Mouse (Mus musculus): ENCODE data around the gene Emx2.
A peak's percentile ranks its signal among the peaks of the same experiment; 100 is the strongest.

Emx2 gene

GRCm38 (mm10) chr19:59459158-59459781 is 1.1 kb downstream of the Emx2 start:
- peaks cover 99% of the 10 kb centered on the region for H3K27me3 ChIP-seq (ENCODE audit: insufficient read depth, low read length)
- no peaks in the 10 kb centered on the region for H3K36me3 ChIP-seq (ENCODE audit: insufficient read depth, low read length)
- H3K4me3 ChIP-seq (replicated peaks; ENCODE audit: low read length), result peak overlapping the region; percentile 70
- TF ChIP-seq POU5F1 (IDR thresholded peaks at IDR 0.05; ENCODE audit: borderline replicate concordance, low read length) (no peak), NANOG (IDR thresholded peaks at IDR 0.05; ENCODE audit: borderline replicate concordance, low read length) (no peak), CTCF (conservative IDR thresholded peaks at IDR 0.05; ENCODE audit: low read length) (no peak)
- H3K4me1 ChIP-seq (replicated peaks; ENCODE audit: low read depth, low read length), result peaks cover 23% of the 10 kb centered on the region
- no peaks in the 10 kb centered on the region for H3K9me3 ChIP-seq (ENCODE audit: low read length)

GRCm38 (mm10) chr19:59459811-59460241 is 1.7 kb downstream of the Emx2 start:
- peaks cover 99% of the 10 kb centered on the region for H3K27me3 ChIP-seq (ENCODE audit: insufficient read depth, low read length)
- H3K4me1 ChIP-seq (replicated peaks; ENCODE audit: low read depth, low read length), result peaks cover 23% of the 10 kb centered on the region
- no peaks in the 10 kb centered on the region for H3K36me3 ChIP-seq (ENCODE audit: insufficient read depth, low read length)
- no peaks in the 10 kb centered on the region for H3K9me3 ChIP-seq (ENCODE audit: low read length)
- H3K4me3 ChIP-seq (replicated peaks; ENCODE audit: low read length), result peak overlapping the region; percentile 70
- TF ChIP-seq NANOG (IDR thresholded peaks at IDR 0.05; ENCODE audit: borderline replicate concordance, low read length) (no peak), CTCF (conservative IDR thresholded peaks at IDR 0.05; ENCODE audit: low read length) (no peak), POU5F1 (IDR thresholded peaks at IDR 0.05; ENCODE audit: borderline replicate concordance, low read length) (no peak)

GRCm38 (mm10) chr19:59460328-59461115 is 2.4 kb downstream of the Emx2 start:
- no peaks in the 10 kb centered on the region for H3K9me3 ChIP-seq (ENCODE audit: low read length)

GRCm38 (mm10) chr19:59461481-59462421 is 3.6 kb downstream of the Emx2 start:
- Histone ChIP-seq H3K27me3 (ENCODE audit: insufficient read depth, low read length) (peaks cover 98% of the 10 kb centered on the region), H3K4me3 (replicated peaks; ENCODE audit: low read length) (no peak overlapping the region), H3K4me1 (replicated peaks; ENCODE audit: low read depth, low read length) (peaks cover 23% of the 10 kb centered on the region), H3K9me3 (ENCODE audit: low read length) (no peaks in the 10 kb centered on the region), H3K36me3 (ENCODE audit: insufficient read depth, low read length) (no peaks in the 10 kb centered on the region)
- no peak for TF ChIP-seq CTCF (conservative IDR thresholded peaks at IDR 0.05; ENCODE audit: low read length)
- no peak for TF ChIP-seq NANOG (IDR thresholded peaks at IDR 0.05; ENCODE audit: borderline replicate concordance, low read length)
- no peak for TF ChIP-seq POU5F1 (IDR thresholded peaks at IDR 0.05; ENCODE audit: borderline replicate concordance, low read length)

More at GRCm38 (mm10) chr19:59460328-59461115, 2.4 kb downstream of the Emx2 start:
- Histone ChIP-seq H3K36me3 (ENCODE audit: insufficient read depth, low read length) (no peaks in the 10 kb centered on the region), H3K4me1 (replicated peaks; ENCODE audit: low read depth, low read length) (peaks cover 23% of the 10 kb centered on the region), H3K4me3 (replicated peaks; ENCODE audit: low read length) (peak overlapping the region; percentile 70; the same call in 1 of the 2 replicates), H3K27me3 (ENCODE audit: insufficient read depth, low read length) (peaks cover 98% of the 10 kb centered on the region)
- TF ChIP-seq NANOG (IDR thresholded peaks at IDR 0.05; ENCODE audit: borderline replicate concordance, low read length), result no peak
- TF ChIP-seq POU5F1 (IDR thresholded peaks at IDR 0.05; ENCODE audit: borderline replicate concordance, low read length), result no peak
- TF ChIP-seq CTCF (conservative IDR thresholded peaks at IDR 0.05; ENCODE audit: low read length), result no peak

- no peaks in the 10 kb centered on the region for H3K9me3 ChIP-seq (ENCODE audit: low read length)
- peaks cover 29% of the 10 kb centered on the region for H3K4me1 ChIP-seq (replicated peaks; ENCODE audit: low read depth, low read length)
- H3K4me3 ChIP-seq (replicated peaks; ENCODE audit: low read length), result no peak overlapping the region
- TF ChIP-seq CTCF (conservative IDR thresholded peaks at IDR 0.05; ENCODE audit: low read length) (no peak), POU5F1 (IDR thresholded peaks at IDR 0.05; ENCODE audit: borderline replicate concordance, low read length) (no peak), NANOG (IDR thresholded peaks at IDR 0.05; ENCODE audit: borderline replicate concordance, low read length) (no peak)
- no peaks in the 10 kb centered on the region for H3K36me3 ChIP-seq (ENCODE audit: insufficient read depth, low read length)
- peaks cover 98% of the 10 kb centered on the region for H3K27me3 ChIP-seq (ENCODE audit: insufficient read depth, low read length)
Observed at GRCm38 (mm10) chr19:59462459-59463292, 4.5 kb downstream of the Emx2 start.

- H3K36me3 ChIP-seq (ENCODE audit: insufficient read depth, low read length), result no peaks in the 10 kb centered on the region
Observed at GRCm38 (mm10) chr19:59463842-59464443, 5.8 kb downstream of the Emx2 start.

GRCm38 (mm10) chr19:59465281-59465680 is 7.1 kb downstream of the Emx2 start:
- H3K9me3 ChIP-seq (ENCODE audit: low read length), result no peaks in the 10 kb centered on the region
- peaks cover 98% of the 10 kb centered on the region for H3K27me3 ChIP-seq (ENCODE audit: insufficient read depth, low read length)
- TF ChIP-seq CTCF (conservative IDR thresholded peaks at IDR 0.05; ENCODE audit: low read length) (no peak), NANOG (IDR thresholded peaks at IDR 0.05; ENCODE audit: borderline replicate concordance, low read length) (no peak), POU5F1 (IDR thresholded peaks at IDR 0.05; ENCODE audit: borderline replicate concordance, low read length) (no peak)
- peaks cover 49% of the 10 kb centered on the region for H3K4me1 ChIP-seq (replicated peaks; ENCODE audit: low read depth, low read length)
- no peaks in the 10 kb centered on the region for H3K36me3 ChIP-seq (ENCODE audit: insufficient read depth, low read length)
- H3K4me3 ChIP-seq (replicated peaks; ENCODE audit: low read length), result no peak overlapping the region

More at GRCm38 (mm10) chr19:59463842-59464443, 5.8 kb downstream of the Emx2 start:
- TF ChIP-seq CTCF (conservative IDR thresholded peaks at IDR 0.05; ENCODE audit: low read length) (no peak), NANOG (IDR thresholded peaks at IDR 0.05; ENCODE audit: borderline replicate concordance, low read length) (no peak), POU5F1 (IDR thresholded peaks at IDR 0.05; ENCODE audit: borderline replicate concordance, low read length) (no peak)
- peaks cover 36% of the 10 kb centered on the region for H3K4me1 ChIP-seq (replicated peaks; ENCODE audit: low read depth, low read length)
- H3K4me3 ChIP-seq (replicated peaks; ENCODE audit: low read length), result no peak overlapping the region
- H3K9me3 ChIP-seq (ENCODE audit: low read length), result no peaks in the 10 kb centered on the region
- peaks cover 98% of the 10 kb centered on the region for H3K27me3 ChIP-seq (ENCODE audit: insufficient read depth, low read length)

Measured in E14TG2a.4 (cell line).